16 mouse cellular contexts compared by ENCODE assay signal in genomic region chrX:99185081-99185596, GRCm38 (mm10). TPM values are rescaled to one million over a fixed set of nuclear protein-coding genes. Genes with fewer than 3 reads are reported as not detected.
DNase-seq lines count a peak whose midpoint lies in the region; ATAC-seq and TF ChIP-seq lines count a peak whose summit lies in the region.
"Had no signal": no experiment of that assay in that cellular context is flagged by ENCODE, and none has a peak within 500 bp of the region (broad histone marks: within the 10 kb centered on the region; RNA-seq: fewer than 3 reads in every experiment).

No protein-coding gene starts in this region.

- H3K27me3 ChIP-seq in neural tube, embryonic 11.5 days (ENCODE audit: control insufficient read depth, insufficient read depth, low read length), result 0 out of 2 replicates have a peak, but pooled peaks cover 2% of the 10 kb centered on the region
- no peaks in the 10 kb centered on the region for H3K27me3 ChIP-seq in forebrain, embryonic 16.5 days (replicated peaks; ENCODE audit: control insufficient read depth, insufficient read depth, low read length)
- H3K27me3 ChIP-seq in stomach, postnatal 0 days (ENCODE audit: control insufficient read depth, insufficient read depth, low read length), result no peaks in the 10 kb centered on the region

- H3K36me3 ChIP-seq in neural tube, embryonic 11.5 days (ENCODE audit: control insufficient read depth, insufficient read depth, low read length), result no peaks in the 10 kb centered on the region
- H3K36me3 ChIP-seq in forebrain, embryonic 16.5 days (ENCODE audit: control insufficient read depth, insufficient read depth), result no peaks in the 10 kb centered on the region
- H3K36me3 ChIP-seq in stomach, postnatal 0 days (ENCODE audit: control insufficient read depth, insufficient read depth, low read length), result no peaks in the 10 kb centered on the region
- H3K36me3 ChIP-seq: heart, embryonic 10.5 days had no signal

- TF ChIP-seq EP300 in stomach, postnatal 0 days (optimal IDR thresholded peaks at IDR 0.05), result no peak

- intact Hi-C loops in heart, postnatal 10 days (cut with DNase I), result no loop called here

- H3K9me3 ChIP-seq in neural tube, embryonic 11.5 days (ENCODE audit: control insufficient read depth, low read length), result no peaks in the 10 kb centered on the region
- no peaks in the 10 kb centered on the region for H3K9me3 ChIP-seq in forebrain, embryonic 16.5 days (ENCODE audit: control insufficient read depth, low read length)
- H3K9me3 ChIP-seq in stomach, postnatal 0 days (ENCODE audit: control insufficient read depth, low read length), result no peaks in the 10 kb centered on the region
- H3K9me3 ChIP-seq: heart, embryonic 10.5 days had no signal

- TF ChIP-seq CTCF in stomach, postnatal 0 days (IDR thresholded peaks at IDR 0.05; ENCODE audit: low read depth), result no peak

- no peaks in the 10 kb centered on the region for H3K4me1 ChIP-seq in neural tube, embryonic 11.5 days (ENCODE audit: control insufficient read depth, insufficient read depth, low read length)
- peaks cover 4% of the 10 kb centered on the region for H3K4me1 ChIP-seq in forebrain, embryonic 16.5 days (replicated peaks; ENCODE audit: control insufficient read depth, insufficient read depth, low read length)
- H3K4me1 ChIP-seq in stomach, postnatal 0 days (replicated peaks; ENCODE audit: control insufficient read depth, insufficient read depth), result no peaks in the 10 kb centered on the region

- no peak overlapping the region for H3K4me2 ChIP-seq in neural tube, embryonic 11.5 days (ENCODE audit: low read depth)
- H3K4me2 ChIP-seq in forebrain, embryonic 16.5 days (ENCODE audit: low read length), result no peak overlapping the region
- H3K4me2 ChIP-seq in stomach, postnatal 0 days (replicated peaks; ENCODE audit: low read depth), result no peak overlapping the region

- H3K27ac ChIP-seq in neural tube, embryonic 11.5 days (ENCODE audit: low read depth, low read length), result no peak overlapping the region
- peak overlapping the region; percentile 16; the same call in 1 of the 2 replicates for H3K27ac ChIP-seq in forebrain, embryonic 16.5 days (ENCODE audit: low read length)
- no peak overlapping the region for H3K27ac ChIP-seq in stomach, postnatal 0 days (replicated peaks)
- H3K27ac ChIP-seq: heart, embryonic 10.5 days; layer of hippocampus, adult 2 months; left cerebral cortex, adult 2 months had no signal

- ATAC-seq in neural tube, embryonic 11.5 days (ENCODE audit: insufficient read depth, low FRiP score, low TSS enrichment), result 0 out of 2 replicates have a peak, but pooled peaks have one; percentile 13
- ATAC-seq in forebrain, embryonic 16.5 days, result peak; percentile 76
- ATAC-seq in stomach, postnatal 0 days (ENCODE audit: low FRiP score, low TSS enrichment), result 0 out of 2 replicates have a peak, but pooled peaks have one; percentile 54

- WGBS in neural tube, embryonic 11.5 days, result 52% methylated on average over 8 of the region's 9 CpGs
- 32% methylated on average over 9 of the region's 9 CpGs for WGBS in forebrain, embryonic 16.5 days
- WGBS in stomach, postnatal 0 days, result 58% methylated on average over 8 of the region's 9 CpGs

- no peak overlapping the region for H3K4me3 ChIP-seq in neural tube, embryonic 11.5 days (ENCODE audit: low read depth, low read length)
- H3K4me3 ChIP-seq in forebrain, embryonic 16.5 days (replicated peaks; ENCODE audit: low read length), result no peak overlapping the region
- no peak overlapping the region for H3K4me3 ChIP-seq in stomach, postnatal 0 days (ENCODE audit: low read depth, low read length)
- H3K4me3 ChIP-seq: heart, embryonic 10.5 days; layer of hippocampus, adult 2 months; left cerebral cortex, adult 2 months had no signal

- H3K9ac ChIP-seq in neural tube, embryonic 11.5 days (ENCODE audit: low read length), result no peak overlapping the region
- no peak overlapping the region for H3K9ac ChIP-seq in forebrain, embryonic 16.5 days (replicated peaks; ENCODE audit: low read depth, low read length)
- H3K9ac ChIP-seq in stomach, postnatal 0 days (ENCODE audit: low read length), result no peak overlapping the region

- peak; percentile 82 for DNase-seq in heart, adult 11 months
- no peak for DNase-seq in heart, postnatal 10 days
- DNase-seq in neural tube, embryonic 11.5 days (ENCODE audit: low spot score), result peak; percentile 11
- DNase-seq in neural tube, embryonic 10.5 days (ENCODE audit: extremely low spot score, low spot score), result no peak
- no peak for DNase-seq in stomach, postnatal 0 days (ENCODE audit: low spot score)
- no peak for DNase-seq in adrenal gland, postnatal 25 days
- no peak for DNase-seq in kidney, adult 8-10 months
- DNase-seq: cerebellum, postnatal 10 days; gastrocnemius, postnatal 14 days; heart, postnatal 36 days; kidney, adult 2 months; lung, postnatal 10 days had no signal

RNA-seq across cellular contexts. Expression of gene Efnb1, which starts 49.2 kb away (rescaled TPM):
- total RNA-seq in heart, postnatal 10 days (2021), result 10 to 100 TPM; 29.9 to 33.3 TPM
- 37.3 and 40.5 TPM in 2 replicates for polyA plus RNA-seq in neural tube, embryonic 11.5 days (2014; fragmentation: Nextera tagmentation; extraction: Ambion mirVana)
- polyA plus RNA-seq in forebrain, embryonic 16.5 days (2015; fragmentation: Nextera tagmentation; extraction: Ambion mirVana), result 50.1 and 57.6 TPM in 2 replicates
- polyA plus RNA-seq in stomach, postnatal 0 days (2015; fragmentation: Nextera tagmentation; extraction: Ambion mirVana), result 18.3 and 19.3 TPM in 2 replicates
- total RNA-seq in adrenal gland, postnatal 25 days (2021), result 47.3 and 60.8 TPM in 2 replicates

Comparison
In these comparisons a context has a peak if more than half of its experiments do, and no peak if none do; other contexts are left out.
1. DNase-seq: peak in heart, adult 11 months (single experiment) and neural tube, embryonic 11.5 days (single experiment); none in heart, postnatal 10 days (0 of 2), neural tube, embryonic 10.5 days (single experiment), stomach, postnatal 0 days (single experiment), adrenal gland, postnatal 25 days (single experiment) and kidney, adult 8-10 months (0 of 2).
2. ATAC-seq: peak in every context shown above with its lines; median percentile 76 in forebrain, embryonic 16.5 days; 54 in stomach, postnatal 0 days; 13 in neural tube, embryonic 11.5 days.